Mouse (Mus musculus) retina, adult 2 months (tissue): Measurements from ENCODE around the gene Tubb2a.
"Not testable (repeated sequence)": the region's sequence is repeated elsewhere in the genome, so short reads cannot be mapped to it uniquely, and the experiment has no call there.

Experiments
- DNase-seq: peaks from one replicate; pipeline ENCODE4 v3.0.0-alpha.2; 2012; ENCODE audit warnings: low read depth, low spot score

Gene Tubb2a

GRCm38 (mm10) chr13:34089358-34089757 is 11.6 kb upstream of the Tubb2a start:
- DNase-seq: no peak

- DNase-seq: no peak
These were observed 11.1 kb upstream of the Tubb2a start for GRCm38 (mm10) chr13:34088871-34089288.

- DNase-seq: not testable (repeated sequence)
These were observed 10.4 kb upstream of the Tubb2a start for GRCm38 (mm10) chr13:34088201-34088649.

GRCm38 (mm10) chr13:34087052-34087812 is 9.4 kb upstream of the Tubb2a start:
- no peak for DNase-seq

- no peak for DNase-seq
These were observed 6.4 kb upstream of the Tubb2a start for GRCm38 (mm10) chr13:34084026-34084750.

- DNase-seq: no peak
These were observed 4.1 kb upstream of the Tubb2a start for GRCm38 (mm10) chr13:34081926-34082325.

GRCm38 (mm10) chr13:34079801-34080200 is 2.0 kb upstream of the Tubb2a start:
- DNase-seq: no peak

GRCm38 (mm10) chr13:34078500-34079280 is 883 bp upstream of the Tubb2a start:
- no peak for DNase-seq

- no peak for DNase-seq
These were observed 981 bp downstream of the Tubb2a start for GRCm38 (mm10) chr13:34076561-34077491.

- DNase-seq: not testable (repeated sequence)
These were observed 1.9 kb downstream of the Tubb2a start for GRCm38 (mm10) chr13:34075893-34076292.

- DNase-seq: not testable (repeated sequence)
These were observed 3.4 kb downstream of the Tubb2a start for GRCm38 (mm10) chr13:34074441-34074840.

GRCm38 (mm10) chr13:34072847-34073246 is 5.0 kb downstream of the Tubb2a start:
- DNase-seq: no peak

GRCm38 (mm10) chr13:34071836-34072235 is 6.0 kb downstream of the Tubb2a start:
- DNase-seq: no peak

- DNase-seq: no peak
These were observed 7.5 kb downstream of the Tubb2a start for GRCm38 (mm10) chr13:34070296-34070695.

- no peak for DNase-seq
These were observed 11.5 kb downstream of the Tubb2a start for GRCm38 (mm10) chr13:34066351-34066750.

- no peak for DNase-seq
These were observed 15.3 kb downstream of the Tubb2a start for GRCm38 (mm10) chr13:34062466-34062865.

- DNase-seq: no peak
These were observed 17.7 kb downstream of the Tubb2a start for GRCm38 (mm10) chr13:34060061-34060460.

- no peak for DNase-seq
These were observed 20.6 kb downstream of the Tubb2a start for GRCm38 (mm10) chr13:34057252-34057651.

- DNase-seq: no peak
These were observed 22.8 kb downstream of the Tubb2a start for GRCm38 (mm10) chr13:34054983-34055382.

GRCm38 (mm10) chr13:34054391-34054790 is 23.4 kb downstream of the Tubb2a start:
- DNase-seq: no peak
